Mouse (Mus musculus) cerebellum, adult (tissue): ENCODE results near the gene Vmn1r43.
"Not testable (repeated sequence)": the region's sequence is repeated elsewhere in the genome, so short reads cannot be mapped to it uniquely, and the experiment has no call there.

Experiments used
- ATAC-seq: cut with Nextera tagmentation; 2 replicates; pipeline ENCODE4 v1.9.2; 2017; ENCODE audit warnings: mild to moderate bottlenecking, moderate library complexity, mixed read lengths; ENCODE audit not compliant: insufficient number of reproducible peaks, low FRiP score, low TSS enrichment

Vmn1r43 gene

DNA sequence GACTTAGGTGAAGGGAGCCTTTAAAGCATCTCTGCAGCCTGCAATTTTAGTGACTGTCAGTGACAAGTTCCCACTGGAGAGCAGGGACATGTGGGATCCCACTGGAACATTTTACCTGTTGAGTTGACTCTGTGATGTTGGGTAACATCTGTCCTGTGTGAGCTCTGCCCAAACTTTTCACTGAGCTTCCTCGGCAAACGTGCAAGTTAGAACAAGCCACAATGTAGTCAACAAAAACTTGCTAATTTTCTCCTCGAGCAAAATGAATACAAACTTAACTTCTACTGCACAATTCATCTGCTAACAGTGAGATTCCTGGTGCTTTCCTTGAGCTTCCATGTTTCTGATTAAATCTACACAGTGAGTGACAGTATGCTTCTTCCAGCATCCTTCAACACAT is at the start of gene Vmn1r43, which contains the start of gene Vmn1r42:
Gene Vmn1r43, minus strand, starts transcription at position 101 of the 400 bp plus-strand sequence.
Gene Vmn1r42, minus strand, starts transcription at position 101 of the 400 bp plus-strand sequence.
- not testable (repeated sequence) for ATAC-seq

DNA sequence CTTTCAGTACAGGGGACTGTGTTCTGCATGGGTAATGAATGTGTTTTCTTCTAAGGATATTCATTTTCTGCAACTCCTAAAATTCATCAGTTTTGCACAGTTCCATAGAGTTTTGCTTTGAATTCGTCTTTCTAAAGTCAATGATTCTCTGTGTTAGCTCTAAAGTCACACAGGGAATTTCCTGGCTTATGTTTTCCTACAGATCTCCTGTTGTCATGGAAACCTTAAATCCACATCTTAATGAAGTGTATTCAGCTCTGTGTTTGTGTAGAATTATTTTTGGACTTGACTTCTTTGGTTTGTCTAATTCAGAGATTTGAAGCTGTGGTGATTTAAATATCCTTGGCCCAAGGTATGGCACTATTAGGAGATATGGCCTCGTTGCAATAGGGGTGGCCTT is 7.6 kb upstream of the Vmn1r43 start:
- ATAC-seq = no peak

DNA sequence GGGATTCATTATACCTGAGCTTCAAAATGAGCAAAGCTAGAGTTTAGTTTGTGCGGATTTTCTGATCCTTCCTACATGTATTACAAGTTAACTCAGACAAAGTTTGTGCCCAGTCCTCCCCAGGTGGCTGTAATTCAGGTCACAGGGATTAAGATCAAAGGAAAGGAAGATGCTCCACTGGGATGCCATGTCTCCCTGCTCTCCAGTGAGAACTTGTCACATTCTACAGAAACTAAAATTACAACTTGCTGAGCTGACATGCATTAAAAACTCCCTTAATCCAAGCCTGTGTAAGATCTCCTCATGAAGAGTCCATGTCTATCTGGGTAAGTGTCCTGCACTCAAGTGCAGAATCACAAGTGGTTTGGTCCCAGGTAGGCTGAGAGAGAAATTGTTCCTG is 7.1 kb upstream of the Vmn1r43 start, which contains the start of gene Vmn1r44:
Gene Vmn1r44, plus strand, starts transcription at position 301 of the 400 bp plus-strand sequence.
- no peak for ATAC-seq

DNA sequence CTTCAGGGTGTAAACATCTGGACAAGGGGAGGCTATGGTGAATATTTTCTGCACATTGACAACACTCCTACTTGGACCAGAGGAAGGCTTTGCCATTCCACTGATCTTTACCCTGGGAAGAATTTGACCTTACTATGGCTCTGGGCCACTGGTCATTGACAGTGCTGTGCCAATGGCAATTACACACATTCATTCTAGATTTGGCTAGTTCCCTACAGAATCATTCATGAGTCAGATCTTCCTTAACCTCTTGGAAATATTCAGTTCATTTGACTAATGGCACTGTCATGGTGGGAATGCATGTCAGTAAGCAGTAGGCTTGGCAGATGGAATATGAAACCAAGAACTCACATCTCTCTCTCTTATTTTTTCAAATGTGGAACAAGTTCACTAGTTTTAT is 4.7 kb upstream of the Vmn1r43 start:
- no peak for ATAC-seq

DNA sequence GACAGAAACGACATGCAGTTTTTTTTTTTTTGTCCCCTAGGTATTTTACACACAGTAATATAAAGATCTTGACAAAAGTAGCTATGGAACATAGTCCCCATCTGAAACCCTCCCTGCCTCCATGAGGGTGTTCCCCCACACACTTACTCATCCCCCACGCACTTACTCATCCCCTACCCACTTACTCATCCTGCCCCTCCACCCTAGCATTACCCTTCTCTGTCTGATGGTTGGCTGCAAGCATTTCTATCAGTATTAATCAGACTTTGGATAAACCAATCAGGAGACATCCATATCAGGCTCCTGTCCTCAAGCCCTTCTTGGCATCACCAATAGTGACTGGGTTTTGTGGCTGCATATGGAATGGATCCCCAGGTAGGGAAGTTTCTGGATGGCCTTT is 750 bp upstream of the Vmn1r43 start:
- ATAC-seq = no peak

DNA sequence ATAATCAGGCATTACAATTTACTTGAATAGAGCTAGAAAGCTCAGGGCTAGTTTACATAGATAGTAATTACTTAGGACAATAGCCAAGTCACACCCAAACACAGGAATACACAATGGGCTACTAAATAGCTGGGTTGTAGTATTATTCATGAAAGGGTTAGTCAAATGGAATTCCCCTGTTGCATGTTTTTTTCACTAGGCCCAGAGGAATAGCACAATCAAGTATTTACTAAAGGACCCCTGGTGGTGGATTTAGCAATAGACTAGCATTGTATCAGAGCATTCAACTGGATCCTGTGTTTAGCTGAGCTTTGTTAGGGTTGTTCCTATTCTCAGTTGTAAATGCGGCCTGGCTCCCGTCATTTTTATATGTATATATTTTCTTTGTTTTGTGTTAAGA is 8.2 kb downstream of the Vmn1r43 start:
- no peak for ATAC-seq

DNA sequence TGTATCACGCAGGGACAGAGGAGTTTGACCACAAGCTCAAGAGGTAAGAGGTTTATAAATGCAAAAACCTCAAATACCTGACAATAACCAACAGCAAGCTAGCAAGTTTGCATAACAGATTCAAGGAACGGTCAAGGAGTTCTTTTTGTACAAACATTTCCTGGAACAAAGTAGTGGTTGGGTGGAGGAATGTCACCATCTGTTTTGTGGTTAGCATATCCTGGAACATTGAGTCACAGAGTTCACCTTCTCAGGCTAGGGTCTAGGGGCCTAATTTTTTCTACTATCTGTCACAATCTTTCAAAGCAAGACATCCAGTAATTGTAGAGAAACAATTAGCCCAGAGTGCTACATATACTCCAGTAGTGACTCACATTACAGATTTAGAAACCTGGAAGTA is 8.9 kb downstream of the Vmn1r43 start:
- ATAC-seq = no peak

DNA sequence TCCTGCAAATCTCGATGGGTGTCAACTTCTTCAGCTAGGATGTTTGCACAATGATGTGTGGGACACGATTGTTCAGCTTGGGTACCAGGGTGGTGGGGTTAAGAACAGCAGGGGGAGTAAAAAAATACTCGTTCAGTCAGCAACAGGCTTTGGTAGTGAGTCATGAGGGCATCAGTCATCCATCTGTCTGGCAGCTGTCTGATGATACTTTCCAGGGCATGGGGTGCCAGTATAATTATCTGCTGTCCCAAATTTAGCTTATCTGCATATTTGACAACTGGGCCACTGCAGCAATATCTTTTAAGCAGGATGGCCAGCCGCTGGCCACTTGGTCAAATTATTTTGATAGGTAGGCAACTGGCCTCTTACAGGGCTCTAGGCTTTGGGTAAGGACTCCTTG is 12.4 kb downstream of the Vmn1r43 start:
- ATAC-seq = no peak

DNA sequence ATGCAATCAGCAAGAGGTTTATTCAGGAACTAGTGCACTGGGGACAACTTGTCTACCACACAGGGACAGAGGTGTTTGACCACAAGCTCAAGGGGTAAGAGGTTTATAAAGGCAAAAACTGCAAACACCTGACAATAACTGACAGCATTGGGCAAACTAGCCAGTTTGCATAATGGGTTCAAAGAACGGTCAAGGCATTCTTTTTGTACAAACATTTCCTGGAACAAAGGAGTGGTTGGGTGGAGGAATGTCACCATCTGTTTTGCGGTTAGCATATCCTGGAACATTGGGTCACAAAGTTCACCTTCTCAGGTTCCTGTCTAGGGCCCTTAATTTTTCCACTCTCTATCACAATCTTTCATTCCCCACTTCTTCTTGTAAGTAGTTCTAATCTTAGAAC is 16.4 kb downstream of the Vmn1r43 start:
- no peak for ATAC-seq

DNA sequence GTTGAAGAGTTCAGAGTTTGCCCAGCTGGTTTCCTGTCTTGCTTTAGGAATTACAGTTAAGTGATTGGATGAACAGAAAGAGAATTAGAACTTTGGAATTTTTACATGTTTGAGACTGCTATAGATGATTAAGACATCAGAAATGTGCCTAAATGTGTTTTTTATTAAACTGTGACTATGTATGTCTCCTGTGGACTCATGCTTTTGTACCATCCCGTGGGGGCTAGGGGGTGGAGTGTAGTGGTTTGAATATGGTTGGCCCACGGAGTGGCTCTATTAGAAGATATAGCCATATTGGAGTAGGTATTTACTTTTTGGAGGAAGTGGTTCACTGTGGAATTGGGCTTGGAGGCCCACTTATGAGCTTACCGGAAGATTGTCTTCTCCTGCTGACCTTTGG is 18.7 kb downstream of the Vmn1r43 start:
- ATAC-seq = no peak
